Mouse (Mus musculus): Measurements from ENCODE around the gene Zfp369. TPM values are rescaled to one million over a fixed set of nuclear protein-coding genes. Genes with fewer than 3 reads are reported as not detected.
"Not testable (repeated sequence)": the region's sequence is repeated elsewhere in the genome, so short reads cannot be mapped to it uniquely, and the experiment has no call there.

Gene Zfp369
- total RNA-seq (2021), result 27.9 and 29.9 TPM in 2 replicates
- long read RNA-seq, experiment 1, partial matches to known transcripts, result 0 of 4 reads
- long read RNA-seq, experiment 1, other reads (novel, unspliced or antisense), result 4 of 4 reads
- long read RNA-seq, experiment 2, partial matches to known transcripts, result 0 of 2 reads
- long read RNA-seq, experiment 2, other reads (novel, unspliced or antisense), result 0 of 2 reads

DNA sequence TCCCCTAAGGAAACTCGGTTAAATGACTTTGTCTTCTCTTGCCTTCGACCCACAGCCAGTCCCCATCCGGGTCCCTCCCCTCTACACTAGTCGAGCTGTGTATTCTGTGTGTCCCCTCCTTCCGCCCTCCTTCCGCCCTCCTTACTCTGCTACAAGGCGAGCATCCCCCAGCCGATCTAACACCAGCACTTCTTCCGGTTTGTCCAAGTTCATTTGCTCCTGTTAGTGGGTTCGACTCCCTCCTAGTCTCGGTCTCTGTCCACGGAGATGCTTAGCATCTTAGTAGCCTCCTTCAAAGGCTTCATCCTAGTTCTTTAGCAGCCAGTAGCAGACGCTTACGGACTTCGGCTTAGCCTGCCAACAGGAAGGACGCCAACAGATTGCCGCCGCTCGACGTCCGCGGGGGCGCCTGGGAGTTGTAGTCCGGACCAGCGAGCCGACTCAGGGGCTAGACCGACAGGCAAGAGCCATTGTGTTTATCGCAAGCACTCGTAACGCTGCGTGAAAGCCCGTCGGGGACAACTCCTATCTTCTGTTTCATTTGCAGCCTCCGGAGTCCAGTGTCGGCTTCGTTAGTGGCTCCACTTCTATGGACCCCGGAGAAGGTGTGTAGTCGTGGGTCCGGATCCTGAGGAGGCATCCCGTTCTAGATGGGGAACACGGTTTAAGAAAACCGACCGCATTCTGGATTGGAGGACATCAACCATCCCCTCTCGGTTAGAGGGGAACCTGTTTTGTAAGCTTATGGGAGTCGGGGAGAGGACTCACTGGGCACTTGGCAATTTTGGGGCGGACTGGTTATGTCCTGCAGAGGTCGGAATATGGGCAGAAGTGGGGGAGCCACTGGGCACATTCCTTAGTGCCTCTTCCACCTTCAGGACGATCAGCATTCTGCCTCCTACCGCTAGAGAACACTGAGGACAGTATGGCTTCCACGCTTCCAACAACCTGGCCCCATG, at the start of gene Zfp369:
Gene Zfp369 (plus strand): TSS at position 432 of the 959 bp plus-strand sequence.
- DNase-seq, result peak; percentile 97

DNA sequence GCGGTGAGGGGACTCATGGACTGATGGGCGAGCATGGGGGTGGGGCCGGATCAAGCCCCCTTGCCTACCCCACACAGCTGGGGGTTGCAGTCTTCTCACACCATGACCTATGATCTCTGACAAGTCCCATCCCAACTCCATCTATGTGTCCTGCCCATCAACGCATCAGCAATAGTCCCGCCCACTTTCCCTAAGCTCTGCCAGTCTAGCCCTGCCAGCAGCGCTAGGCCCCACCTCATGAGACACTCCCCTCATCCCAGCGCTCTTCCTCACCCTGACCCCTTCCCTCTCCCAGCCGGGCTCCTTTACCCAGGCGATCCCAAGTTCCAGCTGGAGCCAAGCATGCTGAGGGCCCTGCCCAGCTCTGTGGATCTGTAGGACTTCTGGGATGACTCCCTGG, 41.4 kb upstream of the Zfp369 start:
- DNase-seq, result no peak

DNA sequence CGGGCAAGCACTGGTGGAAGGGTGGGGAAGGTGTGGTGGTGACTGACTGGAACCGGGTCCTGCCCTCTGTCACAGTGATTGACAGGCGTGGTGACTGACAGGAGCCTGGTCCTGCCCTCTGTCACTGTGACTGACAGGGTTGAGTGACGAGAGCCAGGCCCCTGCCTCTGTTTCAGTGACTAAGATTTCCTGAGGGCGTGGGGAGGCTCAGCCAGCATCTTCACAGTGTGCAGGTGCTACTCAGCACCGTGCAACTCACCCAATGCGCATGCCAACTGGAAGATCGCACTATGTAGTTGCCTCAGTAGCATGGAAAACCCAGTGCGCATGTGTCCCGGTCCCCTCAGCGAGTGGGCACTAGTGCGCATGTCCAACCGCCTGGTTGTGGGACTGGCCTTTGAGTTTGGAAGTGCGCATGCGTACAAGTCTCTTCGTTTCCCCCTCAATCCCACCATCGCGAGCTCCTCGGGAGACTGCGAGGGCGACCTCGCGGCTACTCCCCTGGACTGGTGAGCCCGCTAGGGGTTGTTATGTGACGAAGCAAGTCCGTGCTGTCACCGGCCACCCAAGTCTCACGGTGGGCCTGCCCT, 38.0 kb upstream of the Zfp369 start:
- DNase-seq, result peak; percentile 98

DNA sequence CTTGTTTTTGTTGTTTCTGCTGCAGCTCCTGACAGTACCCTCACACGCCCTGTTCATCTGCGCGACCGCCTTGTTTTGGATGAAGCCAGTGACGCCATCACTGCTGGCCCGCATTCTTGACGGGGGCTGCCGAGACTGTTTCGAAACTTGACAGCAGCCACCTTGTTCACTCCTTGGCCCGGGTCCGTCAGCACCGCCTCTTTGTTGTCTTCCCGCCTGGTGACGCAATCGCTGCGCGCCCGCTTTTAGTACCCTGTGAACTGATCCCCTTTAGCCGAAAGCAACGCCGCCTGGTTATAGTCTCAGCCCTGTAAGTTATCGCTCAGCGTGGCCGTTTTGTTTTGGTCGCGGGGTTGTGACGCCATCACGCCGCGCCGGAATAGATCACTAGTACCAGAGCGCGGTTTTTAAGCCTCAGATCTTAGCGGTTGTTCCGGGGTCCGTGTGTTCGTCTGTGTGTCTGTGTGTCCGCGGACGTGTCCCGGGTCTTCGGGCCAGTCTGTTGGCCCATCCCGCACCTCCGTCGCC, 37.5 kb upstream of the Zfp369 start:
- peak; percentile 95 for DNase-seq

DNA sequence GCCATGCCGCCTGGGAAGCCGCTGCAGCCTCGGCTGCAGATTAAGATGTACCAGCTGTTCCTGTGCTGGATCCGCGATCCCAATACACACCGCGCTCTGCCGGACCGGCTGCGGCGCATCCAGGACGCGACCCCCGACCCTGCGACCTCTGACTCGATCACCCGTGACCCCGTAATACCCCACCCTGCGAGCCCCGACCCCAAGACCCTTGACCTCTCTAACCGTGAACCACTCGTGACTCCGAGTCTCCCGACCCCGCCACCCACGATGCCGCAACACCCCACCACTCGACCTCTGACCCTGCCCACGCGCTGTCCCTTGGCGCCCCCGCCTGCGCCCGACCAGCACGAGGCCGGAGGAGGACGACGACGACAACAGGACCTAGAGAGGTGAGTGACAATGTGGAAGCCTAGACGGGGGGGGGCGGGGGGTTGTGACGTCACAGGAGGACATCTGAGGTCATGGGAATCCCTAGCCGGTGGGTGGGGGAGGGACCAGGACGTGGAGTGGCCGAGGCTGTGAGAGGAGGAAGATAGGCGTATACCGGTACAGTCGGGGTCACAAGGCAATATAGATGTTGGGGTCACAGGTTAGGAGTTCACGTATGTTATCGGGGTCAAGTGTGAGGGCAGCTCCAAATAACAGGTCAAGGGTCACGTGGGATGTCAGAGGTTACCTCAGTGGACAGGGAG, 36.8 kb upstream of the Zfp369 start:
- peak; percentile 30 for DNase-seq

DNA sequence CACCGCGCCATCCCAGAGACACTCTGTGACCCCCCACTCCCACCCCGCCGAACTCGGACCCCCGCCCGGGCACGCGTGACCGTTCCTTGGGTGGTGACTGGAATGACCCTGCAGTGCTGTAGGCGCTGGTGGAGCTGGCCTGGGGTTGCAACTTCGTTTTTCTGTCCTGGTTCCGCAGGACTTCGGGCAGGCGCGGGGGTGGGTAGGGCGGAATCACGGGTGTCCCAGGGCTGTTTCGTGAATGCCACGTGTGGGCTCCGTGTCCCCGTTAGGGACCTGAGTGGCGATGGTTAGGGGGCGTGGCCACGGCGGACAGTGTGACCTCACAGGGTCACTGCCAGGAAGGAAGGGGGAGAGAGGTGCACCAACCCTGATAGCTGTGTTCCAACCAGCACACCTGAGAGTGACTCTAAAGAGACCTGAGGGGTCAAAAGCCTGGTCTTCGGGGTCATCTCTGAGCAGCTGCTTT, 36.3 kb upstream of the Zfp369 start:
- DNase-seq, result no peak

DNA sequence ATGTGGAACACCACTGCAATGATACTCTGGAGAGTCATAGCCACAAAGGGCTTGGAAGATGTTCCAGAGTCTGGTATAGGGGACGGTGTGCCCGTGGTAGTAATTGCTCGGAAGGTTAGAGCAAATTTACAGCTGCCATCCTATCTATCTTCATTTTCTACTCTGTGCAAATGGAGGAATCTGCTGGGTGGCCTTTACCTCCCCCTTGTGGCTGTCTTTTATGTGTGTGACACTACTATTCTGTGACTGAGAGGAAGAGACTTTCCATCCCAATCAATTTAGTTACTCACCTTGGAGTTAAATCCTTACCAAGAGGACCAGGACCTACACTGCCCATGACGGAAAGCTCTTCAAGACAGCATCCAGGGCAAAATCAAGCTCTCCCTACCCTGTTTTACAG, 35.3 kb upstream of the Zfp369 start:
- no peak for DNase-seq

DNA sequence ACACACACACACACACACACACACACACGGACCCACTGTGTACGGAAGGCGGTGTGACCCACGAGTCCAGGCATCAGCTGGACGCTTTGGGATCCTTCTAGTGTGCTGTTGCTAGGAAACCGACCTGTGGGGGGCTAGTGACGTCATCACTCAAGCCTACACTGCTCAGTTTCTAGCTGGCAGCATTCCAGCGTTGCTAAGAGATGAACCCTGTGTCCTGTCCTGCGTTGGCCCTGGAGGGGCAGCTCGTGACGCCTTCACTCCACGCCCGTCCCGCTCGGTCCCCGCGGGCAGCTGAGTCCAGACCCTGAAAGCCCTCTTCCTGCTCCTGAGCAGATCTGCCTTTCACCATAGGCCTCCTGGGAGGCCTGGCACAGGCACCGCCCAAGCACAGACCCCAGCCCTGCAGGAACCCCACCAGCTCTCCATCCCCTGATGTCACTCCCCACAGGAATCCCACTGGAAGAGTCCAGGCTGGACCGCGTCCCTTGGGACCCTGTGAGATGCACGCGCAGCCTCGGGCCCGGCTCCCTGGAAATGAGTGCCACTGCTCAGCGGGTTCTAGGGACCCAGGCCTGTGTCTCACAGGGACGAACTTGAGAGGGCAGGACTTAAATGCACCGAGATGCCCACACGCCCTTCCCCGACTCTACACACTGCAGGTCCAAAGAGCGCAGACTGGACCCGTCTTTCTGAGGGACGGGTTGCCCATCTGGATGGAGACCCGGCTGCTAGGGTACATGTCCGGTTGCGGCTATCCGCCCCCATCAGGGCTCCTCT, 20.2 kb upstream of the Zfp369 start:
- DNase-seq, result peak; percentile 67

DNA sequence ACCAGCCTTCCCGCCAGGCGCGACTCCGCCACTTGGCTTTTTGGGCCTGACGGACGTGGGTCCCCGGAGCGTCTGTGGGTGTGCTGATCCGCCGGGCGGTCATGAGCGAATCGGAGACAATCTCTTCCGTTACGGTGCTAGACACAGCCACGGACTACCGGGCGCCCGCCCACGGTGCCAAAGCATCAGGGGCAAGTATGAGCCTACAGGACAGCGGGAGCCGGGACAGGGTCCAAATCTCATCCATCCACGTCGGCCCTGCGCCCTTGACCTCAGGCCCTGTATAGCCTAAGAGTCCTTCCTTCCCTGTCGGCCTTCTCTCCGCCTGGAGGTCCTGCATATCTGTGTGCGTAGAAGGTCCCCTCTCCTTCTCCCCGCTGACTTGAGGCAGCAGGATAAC, 19.4 kb upstream of the Zfp369 start, which contains the start of gene Gm10775:
Gene Gm10775 (plus strand): TSS at position 301 of the 400 bp plus-strand sequence.
- no peak for DNase-seq

DNA sequence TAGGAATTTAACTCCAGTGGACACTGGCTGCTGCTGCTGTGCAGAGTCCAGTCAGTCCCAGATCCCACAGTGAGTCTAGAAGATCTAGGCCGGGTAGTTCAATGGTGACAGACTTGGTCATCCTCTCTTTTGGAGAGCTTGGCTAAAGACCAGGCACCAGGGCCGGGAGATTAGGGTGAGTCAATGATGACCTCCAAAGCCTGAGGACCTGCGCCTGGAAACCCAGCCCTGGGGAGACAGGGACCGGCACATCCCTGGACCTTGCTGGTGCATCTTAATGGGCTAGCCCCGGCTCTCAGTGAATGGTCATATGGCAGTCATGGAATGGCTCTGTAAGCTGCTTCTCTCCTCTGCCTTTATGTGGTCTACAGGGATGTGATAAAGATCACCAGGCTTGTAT, 16.5 kb upstream of the Zfp369 start:
- DNase-seq, result no peak

DNA sequence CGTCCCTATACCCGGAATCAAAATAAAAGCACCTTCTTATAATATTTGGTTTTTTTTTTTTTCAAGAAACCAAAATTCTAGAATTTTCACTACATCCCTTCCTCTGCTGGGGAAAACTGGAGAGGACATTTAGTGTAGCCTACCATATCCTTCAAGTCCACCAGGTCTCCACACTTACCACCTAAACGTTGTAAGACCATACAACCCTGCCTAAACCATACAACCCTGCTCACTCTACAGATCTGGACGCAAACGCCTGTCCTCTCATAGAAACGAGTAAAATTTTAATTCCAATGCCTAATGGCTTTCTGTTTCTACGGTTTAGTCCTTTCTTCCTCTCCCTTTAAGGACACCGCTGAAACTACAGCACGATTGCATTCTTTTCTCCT, 626 bp upstream of the Zfp369 start:
- no peak for DNase-seq

DNA sequence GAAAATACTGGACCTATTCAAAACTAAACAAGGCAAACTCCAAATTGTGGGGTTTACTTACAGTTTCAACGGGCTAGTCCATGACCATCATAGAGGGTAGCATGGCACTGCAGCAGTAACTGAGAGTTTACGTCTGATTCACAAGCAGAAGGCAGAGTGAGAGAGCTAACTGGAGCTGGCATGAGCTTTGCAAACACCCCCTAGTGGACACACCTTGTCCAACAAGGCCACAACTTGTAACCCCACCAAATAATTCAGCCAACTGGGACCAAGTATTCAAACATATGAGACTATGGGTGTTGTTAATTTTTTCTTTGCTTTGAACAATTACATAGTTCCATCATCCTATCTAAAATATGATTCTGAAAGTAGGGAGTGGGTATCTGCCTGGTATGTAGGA, 8.2 kb downstream of the Zfp369 start:
- no peak for DNase-seq

DNA sequence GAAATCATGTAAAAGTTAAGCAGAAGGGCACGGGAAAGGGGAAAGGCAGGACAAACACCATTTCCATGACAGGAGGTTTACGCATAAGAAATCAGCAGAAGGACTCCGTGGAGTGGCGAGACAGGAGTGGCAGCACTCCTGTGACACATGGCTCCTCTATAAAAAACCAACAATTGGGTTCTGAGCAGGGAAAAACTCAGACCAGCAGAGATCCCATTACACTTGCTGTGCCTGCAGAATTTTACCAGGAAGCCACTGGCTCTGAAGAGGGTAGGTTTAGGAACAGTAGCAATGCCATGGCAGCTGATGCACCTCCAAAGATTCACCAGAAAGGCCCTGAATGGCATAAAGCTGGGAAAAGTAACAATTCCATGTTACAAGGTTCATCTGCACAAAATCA, 17.7 kb downstream of the Zfp369 start:
- no peak for DNase-seq

DNA sequence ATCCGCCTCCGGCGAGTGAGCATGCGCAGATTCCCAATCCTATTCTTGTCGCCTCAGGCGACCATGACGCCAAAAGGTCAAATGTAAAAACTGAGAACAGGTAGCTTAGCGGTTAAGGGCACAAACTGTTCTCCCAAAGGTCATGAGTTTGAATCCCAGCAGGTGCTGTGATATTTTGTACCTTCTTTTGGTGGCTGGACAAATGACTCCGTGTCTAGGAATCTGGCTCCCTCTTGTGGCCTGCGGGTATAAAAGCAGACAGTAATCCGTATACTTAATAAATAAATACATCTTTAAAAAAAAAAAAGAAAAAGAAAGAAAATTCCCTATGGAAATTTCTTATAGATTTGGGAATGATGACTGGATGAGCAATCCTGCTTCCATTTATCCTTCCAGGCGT, 32.2 kb downstream of the Zfp369 start:
- DNase-seq, result peak; percentile 66

DNA sequence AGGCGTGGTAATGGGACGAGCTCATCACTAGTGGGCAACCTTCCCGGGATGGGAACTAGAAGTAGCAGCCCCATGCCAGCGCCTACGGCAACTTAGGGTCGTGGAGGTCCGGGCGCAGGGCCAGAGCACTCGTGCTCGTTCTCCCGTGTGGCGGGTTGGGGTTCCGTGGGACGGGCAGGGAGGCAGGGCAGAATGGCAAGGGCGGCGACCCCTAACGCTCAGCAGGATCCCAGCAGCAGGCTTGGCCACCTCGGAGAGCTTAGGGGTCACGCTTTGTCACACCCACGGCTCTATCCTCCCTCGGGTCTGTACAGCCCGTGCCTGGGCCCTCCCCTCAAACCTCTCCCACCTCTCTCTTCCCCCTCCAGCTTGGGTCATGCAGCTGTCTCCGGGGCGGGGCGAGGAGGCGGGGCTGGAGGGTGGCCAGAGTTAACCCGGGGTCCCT, 32.7 kb downstream of the Zfp369 start:
- DNase-seq, result no peak

DNA sequence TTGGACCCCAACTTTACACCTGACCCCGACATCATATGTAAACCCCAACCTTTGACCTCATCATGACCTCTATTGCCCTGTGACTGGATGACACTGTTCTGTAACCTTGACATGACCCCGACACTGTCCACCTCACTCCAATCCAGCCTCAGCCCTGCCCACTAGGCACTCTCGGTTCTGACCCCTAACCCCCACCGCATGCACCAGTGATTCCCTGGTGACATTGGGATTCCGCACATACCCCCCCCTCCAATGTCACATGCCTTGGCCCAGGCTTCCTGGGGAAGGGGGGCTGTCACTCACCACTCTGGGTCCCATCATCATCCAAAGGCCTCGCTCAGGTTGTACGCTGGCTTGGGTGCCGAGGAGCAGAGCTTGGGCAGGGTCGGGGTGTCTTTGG, 33.2 kb downstream of the Zfp369 start:
- DNase-seq, result no peak

DNA sequence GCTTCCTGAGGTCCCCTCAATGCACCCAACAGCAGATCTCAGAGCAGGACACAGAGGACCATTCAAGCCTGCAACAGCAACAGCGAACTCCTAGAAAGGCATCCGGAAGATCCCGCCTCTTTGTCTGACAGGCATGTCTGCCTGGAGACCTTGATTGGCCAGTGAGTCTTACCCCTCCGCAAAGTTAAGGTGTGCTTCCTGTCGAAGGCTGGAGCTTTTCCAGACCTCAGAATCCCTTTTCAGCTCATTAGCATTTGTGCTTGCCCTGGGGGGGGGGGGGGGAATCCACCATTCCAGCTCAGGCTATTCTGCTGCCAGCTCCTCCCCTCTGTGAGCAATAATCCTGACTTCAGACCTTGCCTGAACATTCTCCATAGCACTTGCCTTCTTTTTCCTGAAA, 69.9 kb downstream of the Zfp369 start:
- not testable (repeated sequence) for DNase-seq

DNA sequence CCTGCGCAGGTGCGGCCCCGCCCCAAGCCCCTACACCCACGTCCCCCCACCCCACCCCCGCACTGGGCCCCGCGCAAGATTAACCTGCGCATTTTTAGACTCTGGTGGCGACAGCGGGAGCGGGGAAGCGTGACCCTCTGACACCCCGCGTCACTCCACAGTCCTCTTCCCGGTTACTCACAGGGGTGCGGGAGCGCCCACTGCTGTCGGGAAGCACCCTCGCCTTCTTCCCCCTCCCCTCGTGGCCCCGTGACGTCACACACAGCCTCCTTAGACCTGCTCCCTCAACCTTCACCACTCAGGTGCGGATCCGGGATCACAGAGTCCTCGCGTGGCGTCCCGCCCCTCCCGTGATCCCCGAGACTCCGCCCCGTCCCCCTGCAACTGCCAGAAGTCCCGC, 73.2 kb downstream of the Zfp369 start:
- peak; percentile 26 for DNase-seq

Data from adrenal gland, postnatal 14 days (tissue).